10 mouse cellular contexts compared by ENCODE assay signal in genomic region chr11:118162245-118162644, GRCm38 (mm10). TPM values are rescaled to one million over a fixed set of nuclear protein-coding genes. Genes with fewer than 3 reads are reported as not detected.
DNase-seq lines count a peak whose midpoint lies in the region; ATAC-seq lines count a peak whose summit lies in the region.
"Had no signal": no experiment of that assay in that cellular context is flagged by ENCODE, and none has a peak within 500 bp of the region (broad histone marks: within the 10 kb centered on the region; RNA-seq: fewer than 3 reads in every experiment).

No protein-coding gene starts in this region.

- no peaks in the 10 kb centered on the region for H3K27me3 ChIP-seq in midbrain, embryonic 10.5 days (ENCODE audit: low read depth, poor library complexity, severe bottlenecking)
- no peaks in the 10 kb centered on the region for H3K27me3 ChIP-seq in midbrain, embryonic 11.5 days (ENCODE audit: control insufficient read depth, insufficient read depth, low read length)
- H3K27me3 ChIP-seq: liver, embryonic 13.5 days had no signal

- peak; percentile 15 for DNase-seq in embryo, embryonic 11 days
- no peak for DNase-seq in embryo, embryonic 10 days (ENCODE audit: low spot score)
- no peak for DNase-seq in midbrain, embryonic 10.5 days (ENCODE audit: low spot score)
- no peak for DNase-seq in midbrain, embryonic 11.5 days (ENCODE audit: low spot score, missing footprints)
- peak; percentile 29 to 69 for DNase-seq in lung, postnatal 4 days
- no peak for DNase-seq in thymus, postnatal 0 days (ENCODE audit: low spot score)
- no peak for DNase-seq in layer of hippocampus, postnatal 36 days
- DNase-seq in left cerebral cortex, postnatal 14 days (ENCODE audit: low spot score in 2 of 2) = no peak
- DNase-seq: heart, postnatal 4 days; liver, embryonic 13.5 days had no signal

- 0 out of 2 replicates have a peak overlapping the region, but pooled peaks have one; percentile 7 for H3K27ac ChIP-seq in midbrain, embryonic 10.5 days (replicated peaks)
- H3K27ac ChIP-seq in midbrain, embryonic 11.5 days (ENCODE audit: low read depth, low read length) = no peak overlapping the region
- H3K27ac ChIP-seq: liver, embryonic 13.5 days had no signal

- WGBS in midbrain, embryonic 10.5 days = 58% methylated on average over 10 of the region's 10 CpGs
- WGBS in midbrain, embryonic 11.5 days = 56% methylated on average over 10 of the region's 10 CpGs

- H3K36me3 ChIP-seq in midbrain, embryonic 10.5 days = peaks cover 30% of the 10 kb centered on the region
- H3K36me3 ChIP-seq in midbrain, embryonic 11.5 days (ENCODE audit: control insufficient read depth, insufficient read depth, low read length) = no peaks in the 10 kb centered on the region

- intact Hi-C loops in left cerebral cortex, postnatal 14 days (cut with DNase I) = no loop called here

- H3K9me3 ChIP-seq in midbrain, embryonic 10.5 days (replicated peaks) = no peaks in the 10 kb centered on the region
- H3K9me3 ChIP-seq in midbrain, embryonic 11.5 days (ENCODE audit: control insufficient read depth, low read length) = no peaks in the 10 kb centered on the region
- H3K9me3 ChIP-seq: liver, embryonic 13.5 days had no signal

- no peak overlapping the region for H3K4me3 ChIP-seq in midbrain, embryonic 10.5 days
- H3K4me3 ChIP-seq in midbrain, embryonic 11.5 days (ENCODE audit: low read depth, low read length) = no peak overlapping the region
- H3K4me3 ChIP-seq: liver, embryonic 13.5 days had no signal

- H3K4me2 ChIP-seq in midbrain, embryonic 11.5 days = no peak overlapping the region
- H3K4me2 ChIP-seq: liver, embryonic 13.5 days had no signal

- no peak for ATAC-seq in midbrain, embryonic 11.5 days (ENCODE audit: low FRiP score)

- H3K9ac ChIP-seq in midbrain, embryonic 11.5 days (ENCODE audit: low read length) = no peak overlapping the region
- H3K9ac ChIP-seq: liver, embryonic 13.5 days had no signal

- 0 out of 2 replicates have a peak, but pooled peaks cover 5% of the 10 kb centered on the region for H3K4me1 ChIP-seq in midbrain, embryonic 10.5 days
- no peaks in the 10 kb centered on the region for H3K4me1 ChIP-seq in midbrain, embryonic 11.5 days (ENCODE audit: control insufficient read depth, insufficient read depth, low read length)

RNA-seq across cellular contexts. Expression of gene Dnah17, which starts 31.8 kb away (rescaled TPM):
- 0.14 and 0.17 TPM in 2 replicates for polyA plus RNA-seq in midbrain, embryonic 10.5 days (2016; fragmentation: Nextera tagmentation; extraction: Ambion mirVana)
- polyA plus RNA-seq in midbrain, embryonic 11.5 days (2014; fragmentation: Nextera tagmentation; extraction: Ambion mirVana) = 0.08 and 0.11 TPM in 2 replicates
- polyA plus RNA-seq in thymus, postnatal 0 days (2015; fragmentation: Nextera tagmentation; extraction: Ambion mirVana) = 0.63 and 0.88 TPM in 2 replicates
- total RNA-seq in layer of hippocampus, postnatal 36 days (2021) = under 1 TPM; 0.03 to 0.07 TPM
- total RNA-seq in left cerebral cortex, postnatal 14 days (2021) = under 1 TPM; 0.08 to 0.33 TPM

Comparison
In these comparisons a context has a peak if more than half of its experiments do, and no peak if none do; other contexts are left out.
1. DNase-seq: peak in embryo, embryonic 11 days (single experiment) and lung, postnatal 4 days (2 of 2); none in embryo, embryonic 10 days (single experiment), midbrain, embryonic 10.5 days (single experiment), midbrain, embryonic 11.5 days (single experiment), thymus, postnatal 0 days (single experiment), layer of hippocampus, postnatal 36 days (0 of 2) and left cerebral cortex, postnatal 14 days (0 of 2).